Mouse (Mus musculus) liver, postnatal 0 days (tissue): ENCODE data around the gene Gabrg1. TPM values are rescaled to one million over a fixed set of nuclear protein-coding genes. Genes with fewer than 3 reads are reported as not detected.

Experiments
- ATAC-seq: fragments of 200-750 bp; cut with Nextera tagmentation; 2 replicates; pipeline ENCODE4 v1.8.0; 2017; ENCODE audit warnings: mild to moderate bottlenecking, moderate library complexity
- DNase-seq: peaks from one replicate; pipeline ENCODE4 v3.0.0-alpha.2; 2016
- H3K27ac ChIP-seq: fragments of 300-500 bp; sonication (generic); 2 replicates; pipeline ENCODE4 v1.5.1; 2014; ENCODE audit warnings: antibody characterized with exemption, moderate library complexity, mild to moderate bottlenecking, low read depth
- H3K27me3 ChIP-seq: fragments of 300-500 bp; sonication (generic); 2 replicates; pipeline ENCODE4 v1.6.1; 2014; ENCODE audit warnings: low read length, control low read depth, mixed read lengths; ENCODE audit not compliant: insufficient read depth
- H3K36me3 ChIP-seq: fragments of 300-500 bp; sonication (generic); replicated peaks from 2 replicates; pipeline ENCODE4 v1.6.1; 2014; ENCODE audit warnings: mild to moderate bottlenecking, control low read depth, low read length, moderate library complexity, mixed read lengths; ENCODE audit not compliant: insufficient read depth
- H3K4me1 ChIP-seq: fragments of 300-500 bp; sonication (generic); 2 replicates; pipeline ENCODE4 v1.6.1; 2014; ENCODE audit warnings: antibody characterized with exemption, mild to moderate bottlenecking, control low read depth; ENCODE audit not compliant: insufficient read depth
- H3K4me2 ChIP-seq: fragments of 300-500 bp; sonication (generic); 2 replicates; pipeline ENCODE4 v1.6.1; 2014; ENCODE audit warnings: low read depth, mild to moderate bottlenecking, low read length, moderate library complexity, mixed read lengths
- H3K4me3 ChIP-seq: fragments of 300-500 bp; sonication (generic); 2 replicates; pipeline ENCODE4 v1.5.1; 2014; ENCODE audit warnings: low read depth, low read length
- H3K9ac ChIP-seq: fragments of 300-500 bp; sonication (generic); replicated peaks from 2 replicates; pipeline ENCODE4 v1.6.1; 2014; ENCODE audit warnings: mild to moderate bottlenecking, moderate library complexity
- H3K9me3 ChIP-seq: fragments of 300-500 bp; sonication (generic); 2 replicates; pipeline ENCODE4 v1.6.1; 2016; ENCODE audit warnings: mild to moderate bottlenecking, control low read depth, low read length, mixed read lengths
- CTCF ChIP-seq: sonication (generic); IDR thresholded peaks from 2 replicates; pipeline ENCODE4 v1.5.1; 2016; ENCODE audit warnings: antibody characterized with exemption, low read depth
- EP300 ChIP-seq: IDR thresholded peaks from 2 replicates; pipeline ENCODE4 v1.6.1; 2016; ENCODE audit warnings: antibody characterized with exemption, low read depth, mild to moderate bottlenecking
- WGBS: fragments of 180-500 bp; shearing (Covaris S2); extraction: QIAGEN DNeasy Blood & Tissue Kit; methylation state at CpG from one replicate; pipeline ENCODE4 v1.1.7; 2014; ENCODE audit not compliant: insufficient replicate concordance; 5-methylcytosine and 5-hydroxymethylcytosine counted together
- polyA plus RNA-seq: library from polyadenylated mRNA; unstranded; fragments of >200 nt; fragmentation: Nextera tagmentation; extraction: Ambion mirVana; gene quantifications from 2 replicates; pipeline ENCODE4 v1.2.1, GENCODE M21; 2015

The Gabrg1 gene
- not detected in 2 replicates for polyA plus RNA-seq

- Histone ChIP-seq H3K9me3 (no peaks in the 10 kb centered on the region), H3K4me3 (no peak within 1 kb of the TSS), H3K27me3 (no peaks in the 10 kb centered on the region), H3K4me2 (no peak within 1 kb of the TSS), H3K36me3 (no peaks in the 10 kb centered on the region), H3K27ac (no peak within 1 kb of the TSS), H3K9ac (no peak within 1 kb of the TSS), H3K4me1 (no peaks in the 10 kb centered on the region)
- DNase-seq (no peak), ATAC-seq (no peak)
- no peak for TF ChIP-seq CTCF
- TF ChIP-seq EP300, result no peak
- 9% methylated on average over 19 of the region's 19 CpGs for WGBS
Observed at GRCm38 (mm10) chr5:70842192-70843095, at the start of gene Gabrg1. TSS of gene Gabrg1 (minus strand) at chr5:70842617.

- DNase-seq (no peak), ATAC-seq (no peak)
- TF ChIP-seq EP300 (no peak), CTCF (no peak)
- no peaks in the 10 kb centered on the region for H3K9me3 ChIP-seq
- no peak overlapping the region for H3K4me3 ChIP-seq
- H3K9ac ChIP-seq, result no peak overlapping the region
- no peaks in the 10 kb centered on the region for H3K27me3 ChIP-seq
- no peak overlapping the region for H3K27ac ChIP-seq
- 63% methylated on average over 3 of the region's 3 CpGs for WGBS
- no peaks in the 10 kb centered on the region for H3K36me3 ChIP-seq
- H3K4me1 ChIP-seq, result no peaks in the 10 kb centered on the region
- H3K4me2 ChIP-seq, result no peak overlapping the region
Observed at GRCm38 (mm10) chr5:70884026-70884425, 41.6 kb upstream of the Gabrg1 start.

- TF ChIP-seq CTCF (no peak), EP300 (no peak)
- no peaks in the 10 kb centered on the region for H3K4me1 ChIP-seq
- ATAC-seq (no peak), DNase-seq (no peak)
- no peak overlapping the region for H3K4me3 ChIP-seq
- no peak overlapping the region for H3K27ac ChIP-seq
- no peak overlapping the region for H3K4me2 ChIP-seq
- H3K36me3 ChIP-seq, result no peaks in the 10 kb centered on the region
- H3K27me3 ChIP-seq, result no peaks in the 10 kb centered on the region
- no peaks in the 10 kb centered on the region for H3K9me3 ChIP-seq
- H3K9ac ChIP-seq, result no peak overlapping the region
- 76% methylated on average over 1 of the region's 1 CpGs for WGBS
Observed at GRCm38 (mm10) chr5:70870081-70870480, 27.7 kb upstream of the Gabrg1 start.

- Histone ChIP-seq H3K27ac (no peak overlapping the region), H3K9ac (no peak overlapping the region), H3K9me3 (peaks cover 4% of the 10 kb centered on the region; the same call in 1 of the 2 replicates), H3K4me1 (no peaks in the 10 kb centered on the region), H3K4me3 (no peak overlapping the region), H3K36me3 (no peaks in the 10 kb centered on the region), H3K4me2 (no peak overlapping the region), H3K27me3 (no peaks in the 10 kb centered on the region)
- TF ChIP-seq CTCF (no peak), EP300 (no peak)
- 22% methylated on average over 11 of the region's 11 CpGs for WGBS
- ATAC-seq, result no peak
- no peak for DNase-seq
Observed at GRCm38 (mm10) chr5:70843096-70843734, 798 bp upstream of the Gabrg1 start.

- no peak overlapping the region for H3K27ac ChIP-seq
- H3K4me2 ChIP-seq, result no peak overlapping the region
- no peaks in the 10 kb centered on the region for H3K4me1 ChIP-seq
- DNase-seq (no peak), ATAC-seq (no peak)
- H3K27me3 ChIP-seq, result no peaks in the 10 kb centered on the region
- no peaks in the 10 kb centered on the region for H3K9me3 ChIP-seq
- WGBS, result 57% methylated on average over 2 of the region's 2 CpGs
- no peaks in the 10 kb centered on the region for H3K36me3 ChIP-seq
- H3K9ac ChIP-seq, result no peak overlapping the region
- H3K4me3 ChIP-seq, result no peak overlapping the region
- TF ChIP-seq CTCF, result no peak
- TF ChIP-seq EP300, result no peak
Observed at GRCm38 (mm10) chr5:70818681-70819080, 23.7 kb downstream of the Gabrg1 start.

GRCm38 (mm10) chr5:70736156-70736555 is 106.3 kb downstream of the Gabrg1 start:
- H3K4me2 ChIP-seq, result no peak overlapping the region
- TF ChIP-seq CTCF (no peak), EP300 (no peak)
- no peak overlapping the region for H3K4me3 ChIP-seq
- H3K27ac ChIP-seq, result no peak overlapping the region
- H3K27me3 ChIP-seq, result no peaks in the 10 kb centered on the region
- H3K9me3 ChIP-seq, result no peaks in the 10 kb centered on the region
- ATAC-seq, result no peak
- H3K9ac ChIP-seq, result no peak overlapping the region
- no peaks in the 10 kb centered on the region for H3K36me3 ChIP-seq
- no peaks in the 10 kb centered on the region for H3K4me1 ChIP-seq
- no peak for DNase-seq
- 65% methylated on average over 2 of the region's 2 CpGs for WGBS
